Mouse (Mus musculus): Measurements from ENCODE around the gene Chd5.
A peak's percentile ranks its signal among the peaks of the same experiment; 100 is the strongest.

The Chd5 gene

DNA sequence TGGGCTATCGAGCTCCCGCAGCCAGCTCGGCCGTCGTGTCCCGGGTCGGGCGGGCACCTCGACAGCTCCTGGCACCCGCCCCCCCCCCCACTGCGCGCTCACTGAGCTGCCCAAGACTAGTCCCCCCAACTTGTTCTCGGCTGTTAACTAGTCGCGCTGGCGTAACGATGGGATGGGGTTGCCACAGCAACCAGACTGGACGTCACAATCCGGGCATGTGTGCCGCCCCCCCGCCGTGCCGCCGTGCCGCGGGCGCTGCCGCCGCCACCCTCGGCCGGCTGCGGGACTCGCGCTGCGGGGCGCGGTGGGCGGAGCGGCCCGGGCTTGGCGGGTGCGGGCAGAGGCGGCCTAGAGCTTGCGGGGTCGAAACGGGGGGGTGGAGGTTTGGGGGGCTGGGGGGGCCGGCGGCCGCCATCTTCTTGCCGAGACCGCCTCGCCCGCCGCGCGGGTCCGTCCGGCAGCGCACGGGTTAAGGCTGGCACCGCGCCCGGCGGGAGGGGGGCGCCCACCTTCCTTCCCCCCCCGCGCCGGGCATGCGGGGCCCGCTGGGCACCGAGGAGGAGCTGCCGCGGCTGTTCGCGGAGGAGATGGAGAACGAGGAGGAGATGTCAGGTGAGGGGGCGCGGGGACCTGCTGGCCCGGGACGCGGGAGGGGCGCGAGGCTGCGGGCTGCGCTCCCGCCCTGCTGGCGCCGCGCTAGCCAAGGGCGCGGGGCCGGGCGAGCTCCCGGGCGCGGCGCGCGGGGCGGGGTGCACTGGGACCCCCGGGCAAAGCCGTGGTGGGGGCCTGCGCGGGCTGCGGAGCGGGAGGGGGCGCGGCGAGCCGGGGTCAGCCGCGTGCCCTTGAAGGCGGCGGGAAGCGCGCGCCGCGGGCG is at the start of gene Chd5:
Gene Chd5, plus strand, starts transcription at position 233 of the 874 bp plus-strand sequence.
- peak; percentile 41 for DNase-seq (ENCODE audit: low spot score)

DNA sequence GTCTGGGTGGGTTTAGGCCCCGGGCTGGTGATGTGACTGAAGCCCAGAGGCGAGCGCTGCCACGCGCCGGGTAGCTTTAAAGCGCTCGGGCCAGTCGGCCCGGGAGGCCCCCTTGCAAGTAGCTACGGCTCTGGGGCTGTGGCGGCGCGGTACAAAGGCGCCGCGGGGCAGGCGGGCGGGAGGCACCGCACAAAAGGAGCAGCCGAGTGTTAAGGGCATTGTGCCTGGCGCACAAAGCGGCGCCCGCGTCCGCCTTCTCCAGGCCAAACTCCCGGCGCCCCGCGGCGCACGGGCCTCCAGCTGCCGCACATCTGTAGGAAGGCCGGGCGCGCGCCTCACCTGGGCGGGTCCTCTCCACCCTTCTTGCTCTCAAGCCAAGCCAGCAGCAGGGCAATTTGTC is 48.1 kb upstream of the Chd5 start:
- peak; percentile 73 for DNase-seq (ENCODE audit: low spot score)

DNA sequence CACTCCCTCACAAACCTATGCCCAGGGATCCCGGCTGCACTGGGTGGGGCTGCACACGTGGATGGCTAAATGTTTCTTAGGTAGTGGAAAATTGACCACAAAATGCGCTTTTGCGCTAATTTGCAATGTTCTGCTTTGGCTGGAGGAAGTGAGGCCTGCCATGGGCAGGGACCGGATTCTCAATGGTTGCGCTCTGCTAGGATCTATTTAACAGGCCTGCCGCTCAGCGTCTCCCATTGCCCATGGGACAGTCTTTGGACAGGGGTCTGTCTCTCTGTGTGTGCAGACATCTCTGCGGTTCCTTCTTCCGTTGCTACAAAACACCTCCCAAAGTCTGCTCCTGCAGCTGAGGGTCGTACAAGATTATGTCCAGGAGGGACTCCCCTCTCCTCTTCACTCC is 47.5 kb upstream of the Chd5 start:
- no peak for DNase-seq (ENCODE audit: low spot score)

DNA sequence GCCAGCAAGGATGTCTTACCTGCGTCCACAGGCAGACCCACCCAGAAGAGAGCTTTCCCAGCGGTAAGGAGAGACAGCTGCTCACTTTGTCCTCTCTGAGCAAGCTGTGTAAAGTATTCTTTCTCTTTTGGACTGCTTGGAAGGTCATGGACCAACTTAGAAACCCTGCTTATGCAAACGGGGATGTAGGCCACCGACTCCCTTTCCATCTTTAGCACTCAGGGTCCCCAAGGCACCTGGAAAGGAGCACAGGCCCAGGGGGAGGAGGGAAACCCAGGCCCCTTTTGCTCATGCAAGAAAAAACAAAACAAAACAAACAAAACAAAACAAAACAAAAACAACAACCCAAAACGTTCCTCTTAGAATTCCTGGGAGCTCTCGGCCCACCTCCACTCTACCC is 46.9 kb upstream of the Chd5 start, which contains the start of gene Hes3:
Gene Hes3, minus strand, starts transcription at position 101 of the 400 bp plus-strand sequence.
- DNase-seq (ENCODE audit: low spot score), result no peak

DNA sequence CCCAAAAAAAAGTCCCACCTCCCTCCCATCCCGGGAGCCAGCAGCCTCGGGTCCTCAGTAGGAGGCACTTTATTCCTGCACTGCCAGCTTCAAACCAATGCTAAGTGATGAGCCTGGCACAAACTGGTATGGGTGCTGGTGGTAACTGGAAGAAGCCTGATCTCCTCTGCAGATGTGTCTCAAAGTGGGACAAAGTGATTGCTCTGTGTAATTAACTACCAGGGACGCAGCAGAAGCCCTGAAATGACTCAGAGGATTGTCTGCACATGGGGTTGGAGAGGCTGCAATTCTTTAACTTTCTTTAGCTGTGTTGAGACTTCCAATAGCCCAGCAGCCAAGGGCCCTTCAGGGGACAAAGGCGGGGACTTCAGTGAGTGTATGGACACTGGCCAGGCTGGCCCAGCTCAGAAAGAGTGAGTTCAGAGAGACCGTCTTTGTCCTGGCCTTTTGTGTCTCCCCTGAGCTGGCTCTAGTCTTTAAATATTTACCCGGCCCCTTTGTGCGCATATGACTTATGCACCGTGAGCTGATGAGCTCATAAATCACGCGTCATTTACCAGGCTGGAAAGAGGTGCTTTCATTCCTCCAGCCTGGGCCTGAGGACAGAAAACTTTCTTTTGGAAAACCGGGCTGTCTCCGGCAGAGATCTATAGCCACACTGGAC is 46.2 kb upstream of the Chd5 start:
- DNase-seq (ENCODE audit: low spot score), result no peak

DNA sequence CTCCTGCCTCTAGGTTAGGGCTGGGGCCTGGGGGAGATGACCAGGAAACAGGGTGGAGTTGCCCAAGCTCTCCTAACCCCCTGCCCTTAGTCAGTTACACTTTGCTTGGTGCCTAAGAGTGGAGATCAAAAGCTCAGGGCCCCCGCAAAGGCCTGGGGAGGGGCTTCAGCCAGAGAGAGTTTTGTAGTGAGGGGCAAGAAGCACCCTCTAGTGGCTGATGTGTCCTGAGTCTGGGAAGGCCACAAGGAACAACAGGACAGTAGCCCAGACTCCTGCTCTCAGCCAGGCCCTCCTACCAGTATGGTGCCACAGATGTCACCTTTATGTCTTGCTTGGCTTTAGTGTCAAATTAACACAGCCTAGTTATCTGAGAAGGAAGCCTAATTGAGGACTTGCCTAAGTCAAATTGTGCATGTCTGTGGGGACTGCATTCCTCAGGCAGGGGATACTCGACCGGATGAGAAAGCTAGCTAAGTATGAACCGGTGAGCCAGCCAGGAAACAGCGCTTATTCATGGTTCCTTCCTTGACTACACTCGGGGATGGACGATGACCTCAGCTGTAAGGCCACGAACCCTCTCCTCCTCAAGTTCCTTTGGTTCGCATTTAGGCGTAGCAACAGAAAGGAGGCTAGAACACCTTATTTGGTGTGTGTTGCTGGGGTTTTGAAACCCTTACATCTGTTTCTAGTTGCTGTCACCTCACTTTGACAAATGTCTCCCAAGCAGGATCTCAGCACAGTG is 44.1 kb upstream of the Chd5 start:
- DNase-seq (ENCODE audit: low spot score), result no peak

DNA sequence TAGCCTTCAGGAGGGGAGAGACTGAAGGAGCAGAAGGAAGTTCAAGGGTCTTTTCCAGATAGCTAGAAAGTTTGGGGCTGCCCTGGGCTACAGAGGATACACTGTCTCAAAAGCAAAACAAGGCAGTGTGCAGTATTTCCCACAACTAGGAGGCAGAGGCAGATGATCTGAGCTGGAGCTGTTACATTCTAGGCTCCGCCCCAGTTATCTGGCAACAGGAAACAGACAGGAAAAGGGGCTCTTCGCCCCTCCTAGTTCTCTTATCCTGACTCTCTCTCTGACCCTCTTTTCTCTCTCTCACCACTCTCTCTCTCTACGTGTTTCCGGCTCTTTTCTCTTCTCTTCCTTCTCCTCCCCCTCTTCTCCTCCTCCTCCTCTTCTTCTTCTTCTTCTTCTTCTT is 42.5 kb upstream of the Chd5 start:
- no peak for DNase-seq (ENCODE audit: low spot score)

DNA sequence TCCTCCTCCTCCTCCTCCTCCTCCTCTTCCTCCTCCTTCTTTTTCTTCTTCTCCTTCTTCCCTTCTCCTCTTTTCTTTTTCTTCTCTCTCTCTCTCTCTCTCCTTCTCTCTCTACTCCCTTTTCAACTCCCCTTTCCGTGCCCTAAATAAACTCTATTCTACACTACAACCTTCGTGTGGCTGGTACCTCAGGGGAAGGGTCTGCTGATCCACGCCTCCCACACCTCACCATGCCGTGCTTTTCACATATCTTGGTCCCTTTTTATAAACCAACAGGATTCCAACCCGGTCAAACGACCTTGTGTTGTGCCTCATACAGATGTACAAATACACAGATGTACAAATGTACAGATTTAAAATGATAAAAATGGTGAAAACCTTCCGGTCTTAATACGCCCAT is 42.1 kb upstream of the Chd5 start:
- no peak for DNase-seq (ENCODE audit: low spot score)

DNA sequence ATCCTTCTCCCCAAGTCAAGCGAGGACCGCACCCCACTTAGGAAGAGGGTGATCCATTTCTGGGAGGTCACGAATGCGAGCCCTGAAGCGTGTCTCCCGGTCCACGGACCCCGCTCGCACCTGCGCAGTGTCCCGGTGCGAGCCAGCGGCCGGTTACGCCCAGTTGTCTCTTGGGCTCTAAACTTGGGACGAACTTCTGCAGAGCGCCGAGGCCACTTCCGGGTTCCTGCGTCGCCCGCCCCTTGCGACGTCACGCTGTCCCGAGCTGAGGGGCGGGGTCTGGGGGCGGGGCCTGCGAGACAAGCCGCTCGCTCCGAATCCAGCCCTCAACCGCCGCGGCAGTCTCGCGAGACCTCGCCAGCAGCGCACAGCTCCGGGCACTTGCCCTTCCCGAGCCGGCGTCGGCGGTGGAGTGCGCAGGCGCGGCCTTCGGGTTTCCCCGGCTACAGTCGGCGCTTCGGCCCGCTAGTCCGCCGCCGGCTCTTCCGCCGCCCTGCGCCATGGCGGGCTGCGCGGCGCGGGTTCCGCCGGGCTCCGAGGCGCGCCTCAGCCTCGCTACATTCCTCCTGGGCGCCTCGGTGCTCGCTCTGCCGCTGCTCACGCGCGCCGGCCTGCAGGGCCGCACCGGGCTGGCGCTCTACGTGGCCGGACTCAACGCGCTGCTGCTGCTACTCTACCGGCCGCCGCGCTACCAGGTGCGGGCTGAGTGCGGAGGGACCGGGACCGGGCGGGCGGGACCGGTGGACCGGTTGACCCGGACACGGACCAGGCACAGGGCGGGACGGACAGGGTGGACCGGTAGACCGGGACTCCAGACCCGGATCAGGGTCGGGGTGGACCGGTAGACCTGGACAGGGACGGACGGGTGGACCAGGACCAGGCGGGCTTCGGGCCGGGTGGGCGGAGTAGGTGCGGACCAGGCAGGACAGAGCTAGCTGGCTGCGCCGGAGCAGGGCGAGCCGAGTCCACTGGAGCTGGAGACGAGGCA is 41.3 kb upstream of the Chd5 start, which contains the start of gene Icmt:
Gene Icmt, plus strand, starts transcription at position 354 of the 988 bp plus-strand sequence.
- DNase-seq (ENCODE audit: low spot score), result peak; percentile 99

DNA sequence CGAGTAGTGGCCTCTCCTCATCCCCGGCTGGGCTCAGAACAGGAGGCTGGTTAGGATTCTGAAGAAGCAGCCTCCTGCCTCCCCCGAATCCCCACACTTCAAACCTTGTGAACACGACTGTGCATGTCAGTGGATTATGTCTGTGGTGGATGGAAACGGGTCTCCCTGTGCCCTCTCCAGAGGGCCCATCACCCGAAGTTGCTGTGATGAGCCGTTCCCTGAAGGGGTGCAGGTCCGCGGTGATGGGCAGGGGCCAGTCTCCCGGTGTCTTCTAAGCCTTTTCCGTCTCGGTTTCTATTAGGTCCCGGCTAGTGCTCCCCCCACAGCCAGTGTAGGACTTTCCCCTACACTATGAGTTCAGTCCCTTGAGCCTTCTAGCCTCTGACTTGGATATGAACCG is 39.6 kb upstream of the Chd5 start:
- DNase-seq (ENCODE audit: low spot score), result no peak

DNA sequence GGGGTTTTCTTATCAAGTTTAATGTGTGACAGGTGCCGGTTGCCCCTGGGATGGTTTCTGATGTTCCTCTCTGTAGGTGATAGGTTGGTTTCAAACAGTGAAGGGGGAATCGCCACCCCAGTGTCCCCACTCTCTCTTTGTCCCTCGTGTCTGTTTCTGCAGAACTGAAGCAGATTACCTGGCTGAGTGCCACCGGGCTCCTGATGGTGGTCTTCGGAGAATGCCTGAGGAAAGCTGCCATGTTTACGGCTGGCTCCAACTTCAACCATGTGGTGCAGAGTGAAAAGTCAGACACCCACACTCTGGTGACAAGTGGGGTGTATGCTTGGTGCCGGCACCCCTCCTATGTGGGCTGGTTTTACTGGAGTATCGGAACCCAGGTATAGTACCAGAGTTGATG is 38.1 kb upstream of the Chd5 start:
- no peak for DNase-seq (ENCODE audit: low spot score)

DNA sequence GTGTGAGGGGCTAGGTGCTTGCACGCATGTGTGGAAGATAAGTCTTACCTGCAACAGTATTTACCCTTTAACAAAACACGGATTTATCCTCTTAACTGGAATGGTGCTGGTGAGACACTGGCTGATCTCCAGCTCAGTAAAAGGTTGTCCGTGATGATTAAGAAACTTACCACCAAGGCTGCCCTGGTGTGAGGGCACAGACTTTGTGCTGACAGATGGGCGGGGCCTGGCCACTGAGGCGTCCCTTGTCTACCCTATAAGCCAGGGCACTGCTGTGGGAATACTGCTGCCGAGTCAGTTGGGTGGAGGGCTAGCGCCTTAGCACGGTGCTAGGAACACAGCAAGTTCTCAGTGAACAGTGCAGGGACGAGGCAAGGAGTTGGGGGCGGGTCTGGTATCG is 36.4 kb upstream of the Chd5 start:
- no peak for DNase-seq (ENCODE audit: low spot score)

DNA sequence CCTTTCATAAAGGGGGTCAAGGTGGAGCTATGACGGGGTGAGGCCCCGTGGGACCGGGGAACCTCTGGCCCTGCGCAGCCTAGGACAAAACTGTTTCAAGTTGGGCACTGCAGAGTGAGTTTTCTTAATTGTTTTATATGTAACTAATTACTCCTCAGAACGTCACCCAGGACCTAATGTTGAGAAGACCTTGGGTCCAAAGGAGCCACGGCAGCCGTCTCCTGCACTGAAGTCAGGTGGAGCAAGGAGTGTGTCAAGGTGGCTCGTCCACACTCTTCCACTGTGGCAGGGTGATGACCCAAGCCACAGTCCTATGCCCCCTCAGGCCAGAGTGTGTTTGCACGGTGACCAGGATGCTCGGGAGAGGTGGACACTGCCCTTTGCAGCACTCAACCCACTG is 35.3 kb upstream of the Chd5 start:
- DNase-seq (ENCODE audit: low spot score), result no peak

DNA sequence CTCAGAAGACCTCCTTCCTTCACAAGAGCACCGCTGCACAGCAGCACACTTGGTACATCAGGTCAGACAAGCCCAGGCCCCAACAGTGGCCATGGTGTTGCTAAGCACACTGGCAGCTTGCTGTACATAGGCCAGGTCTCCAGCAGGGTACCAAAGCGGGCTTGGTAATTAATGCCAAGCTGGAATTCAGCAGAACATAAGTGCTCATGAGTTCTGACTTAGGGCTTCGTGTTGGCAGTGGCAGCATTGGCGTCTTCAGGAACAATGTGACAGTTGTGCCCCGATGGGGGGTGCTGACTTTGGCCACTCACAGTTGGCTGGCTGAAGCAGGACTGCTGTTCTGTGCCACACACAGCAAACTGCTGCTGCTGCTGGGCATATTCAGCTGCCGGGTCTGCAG is 33.8 kb upstream of the Chd5 start:
- DNase-seq (ENCODE audit: low spot score), result no peak

DNA sequence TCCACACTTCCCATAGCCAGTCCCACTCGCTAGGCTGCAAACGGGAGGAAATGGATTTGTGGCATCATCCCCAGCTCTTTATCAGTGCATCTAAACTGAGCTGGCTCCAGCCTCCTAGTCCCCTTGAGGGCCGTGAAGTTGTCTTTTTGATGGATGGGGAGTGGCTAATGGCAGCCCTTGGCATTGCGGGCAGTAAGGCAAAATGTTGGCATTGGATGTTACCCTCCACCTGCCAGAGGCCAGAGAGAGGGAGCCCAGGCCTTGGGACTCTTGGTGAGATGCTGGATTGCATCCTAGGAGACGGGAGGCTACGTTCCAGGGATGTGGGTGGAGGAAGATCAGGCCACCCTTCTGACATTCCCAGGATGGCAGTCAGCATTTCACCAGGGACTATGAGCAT is 32.5 kb upstream of the Chd5 start:
- DNase-seq (ENCODE audit: low spot score), result no peak

DNA sequence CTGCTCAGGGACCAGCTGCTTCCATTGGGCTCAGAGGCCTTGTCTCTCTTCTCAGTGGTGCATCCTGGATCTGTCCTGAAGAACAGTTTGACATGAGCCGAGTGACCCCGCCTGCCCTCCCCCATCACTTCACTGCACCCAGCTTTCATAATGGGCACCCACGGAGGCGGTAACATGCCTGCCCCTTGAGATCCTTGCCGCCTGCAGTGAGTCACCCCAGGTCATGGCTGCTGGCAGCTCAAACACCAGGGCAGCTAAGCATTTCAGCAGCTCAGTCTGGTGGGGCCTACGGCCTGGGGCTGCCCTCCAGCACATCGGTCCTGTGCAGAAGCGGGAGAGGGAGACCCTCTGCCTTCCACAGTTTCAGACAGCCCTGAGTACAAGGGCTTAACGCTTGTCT is 30.9 kb upstream of the Chd5 start:
- DNase-seq (ENCODE audit: low spot score), result no peak

DNA sequence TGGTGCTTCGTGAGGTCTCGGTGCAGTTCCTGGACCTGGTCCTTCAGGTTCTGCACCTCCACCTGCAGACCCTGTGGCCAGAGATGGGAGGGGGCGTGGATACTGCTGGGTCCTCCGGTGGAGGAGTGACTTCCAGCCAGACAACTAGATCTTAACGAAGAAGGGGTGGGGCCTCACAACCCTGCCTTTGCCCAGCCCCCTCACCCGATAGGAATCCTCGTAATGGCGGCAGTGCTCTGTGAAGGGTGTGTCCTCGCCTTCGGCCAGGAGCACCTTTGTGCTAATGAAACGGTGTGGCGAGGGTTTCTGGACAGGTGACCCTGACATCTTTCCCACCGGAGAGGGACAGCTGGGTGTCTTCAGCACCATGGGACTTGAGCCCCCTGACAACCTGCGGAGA is 26.3 kb upstream of the Chd5 start:
- no peak for DNase-seq (ENCODE audit: low spot score)

DNA sequence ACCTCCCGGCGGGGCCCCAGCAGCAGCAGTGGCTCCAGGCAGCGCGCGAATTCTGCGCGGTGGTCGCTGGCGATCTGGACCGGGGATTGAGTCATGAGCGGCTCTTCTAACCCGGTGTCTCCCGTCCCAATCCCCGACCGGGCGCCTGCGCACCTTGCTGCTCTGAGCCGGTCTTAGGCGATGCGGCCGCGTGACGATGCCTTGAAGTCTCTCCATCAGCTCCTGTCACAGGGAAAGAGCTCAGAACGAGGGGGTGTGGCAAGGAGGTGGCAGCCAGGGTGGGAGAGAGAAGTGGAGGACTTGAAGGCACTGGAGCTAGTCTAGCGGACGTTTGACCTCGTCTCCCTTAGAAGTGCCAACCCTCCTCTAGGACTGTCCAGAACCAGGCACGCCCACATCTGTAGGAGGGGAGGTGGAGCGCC is 25.2 kb upstream of the Chd5 start:
- DNase-seq (ENCODE audit: low spot score), result peak; percentile 39

DNA sequence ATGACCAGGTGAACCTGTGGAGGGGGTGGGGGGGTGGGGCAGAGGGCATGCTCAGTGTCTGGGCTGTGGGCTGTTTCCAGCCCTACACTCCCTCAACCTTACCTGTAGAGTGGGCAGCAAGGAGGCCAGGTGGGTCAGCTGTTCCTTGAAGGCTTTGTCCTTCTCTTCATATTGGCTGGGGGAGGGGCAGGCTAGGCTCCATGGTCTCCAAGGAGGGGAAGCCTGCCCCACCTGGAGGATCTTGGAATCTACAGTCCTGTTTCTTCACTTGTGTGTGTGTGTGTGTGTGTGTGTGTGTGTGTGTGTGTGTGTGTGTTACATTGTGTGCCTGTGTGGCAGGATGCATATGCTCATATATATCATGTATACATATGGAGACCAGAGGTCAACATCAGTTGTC is 24.5 kb upstream of the Chd5 start:
- peak; percentile 58 for DNase-seq (ENCODE audit: low spot score)

DNA sequence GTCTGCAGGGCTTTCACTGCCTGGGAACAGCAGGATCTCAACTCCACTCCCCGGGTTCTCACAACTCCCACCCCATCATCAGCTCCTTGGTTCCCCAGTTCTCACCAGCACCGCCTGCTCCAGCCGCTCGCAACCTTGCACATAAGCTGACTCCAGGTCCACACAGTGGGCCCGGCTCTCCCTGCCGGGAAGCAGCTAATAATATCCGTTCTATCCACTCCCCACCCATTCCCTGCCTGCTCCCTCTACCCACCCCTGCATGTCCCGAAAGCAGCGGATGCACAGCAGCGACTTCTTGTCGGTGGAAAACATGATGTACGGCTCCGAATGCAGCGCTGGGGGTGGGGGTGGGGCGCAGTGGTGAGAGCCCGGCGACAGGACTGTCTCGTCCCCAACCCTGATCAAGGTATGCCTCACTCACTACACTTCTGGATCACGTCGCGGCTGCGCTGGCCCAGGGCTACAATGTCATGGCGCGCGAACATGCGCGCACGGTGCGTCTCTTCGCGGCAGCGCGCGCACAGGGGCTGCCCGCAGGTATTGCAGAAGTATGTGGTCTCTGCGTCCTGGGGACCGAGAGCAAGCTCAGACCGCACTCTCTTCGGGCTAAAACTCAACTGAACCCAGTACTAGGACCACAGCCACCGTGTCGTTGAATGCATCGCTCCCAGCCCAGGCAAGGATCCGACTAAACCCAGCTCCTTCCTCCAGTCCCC is 22.8 kb upstream of the Chd5 start:
- DNase-seq (ENCODE audit: low spot score), result no peak

DNA sequence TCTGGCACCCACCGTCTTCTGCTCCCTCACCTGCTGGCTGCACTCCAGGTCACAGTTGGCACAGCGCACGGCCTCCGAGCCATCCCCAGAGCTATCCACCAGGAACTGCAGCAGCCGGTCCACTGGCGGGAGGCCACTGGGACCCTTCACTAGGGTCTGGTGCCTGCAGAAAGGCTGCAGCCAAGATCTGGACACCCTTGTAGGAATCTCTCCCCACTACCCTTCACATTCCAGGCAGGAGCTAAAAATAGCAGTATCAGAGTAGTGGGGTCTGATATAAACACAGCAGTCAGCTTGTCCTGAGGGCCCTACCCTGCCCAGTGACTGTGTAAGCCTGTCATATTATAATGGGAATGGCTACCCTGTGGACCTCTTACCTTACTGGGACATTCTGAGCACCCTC is 20.8 kb upstream of the Chd5 start:
- DNase-seq (ENCODE audit: low spot score), result no peak
